Mouse (Mus musculus) liver, adult (tissue): ENCODE data around the gene Cyp3a41a.
"Not testable (repeated sequence)": the region's sequence is repeated elsewhere in the genome, so short reads cannot be mapped to it uniquely, and the experiment has no call there.

Experiments
- GATA4 ChIP-seq: IDR thresholded peaks from 2 replicates; pipeline ENCODE4 v1.6.1; 2014; ENCODE audit warnings: mild to moderate bottlenecking, low read length; ENCODE audit not compliant: insufficient replicate concordance

Cyp3a41a gene

GRCm38 (mm10) chr5:145720036-145720435 is at the start of gene Cyp3a41a:
Cyp3a41a (minus strand) TSS chr5:145720136.
- TF ChIP-seq GATA4: not testable (repeated sequence)

GRCm38 (mm10) chr5:145737512-145737911 is 17.6 kb upstream of the Cyp3a41a start:
- peak; percentile 78 for TF ChIP-seq GATA4

GRCm38 (mm10) chr5:145662007-145662406 is 57.9 kb downstream of the Cyp3a41a start:
- no peak for TF ChIP-seq GATA4

- no peak for TF ChIP-seq GATA4
These were observed 72.2 kb downstream of the Cyp3a41a start for GRCm38 (mm10) chr5:145647779-145648178.
